Comparison of ENCODE assay signal across 8 mouse cellular contexts in genomic region chr1:33669708-33670141, GRCm38 (mm10). TPM values are rescaled to one million over a fixed set of nuclear protein-coding genes. Genes with fewer than 3 reads are reported as not detected.
DNase-seq lines count a peak whose midpoint lies in the region; ATAC-seq and TF ChIP-seq lines count a peak whose summit lies in the region.

Gene Prim2 (minus strand): TSS chr1:33669795.

- peak; percentile 47; the same call in 1 of the 2 replicates for TF ChIP-seq POLR2A in bone marrow macrophage, adult 2 months (IDR thresholded peaks at IDR 0.05; ENCODE audit: borderline replicate concordance, low read depth, low read length)

- under 1% methylated on average over 26 of the region's 26 CpGs for WGBS in embryonic facial prominence, embryonic 15.5 days
- whole genome bisulfite sequencing in kidney, embryonic 14.5 days, result under 1% methylated on average over 26 of the region's 26 CpGs

- peak within 1 kb of the TSS; percentile 46 for H3K27ac ChIP-seq in bone marrow macrophage, adult 2 months (ENCODE audit: insufficient read depth, low read depth, low read length)
- peak within 1 kb of the TSS; percentile 83 for H3K27ac ChIP-seq in embryonic facial prominence, embryonic 15.5 days (replicated peaks)
- H3K27ac ChIP-seq in kidney, embryonic 14.5 days (ENCODE audit: low read depth, low read length), result peak within 1 kb of the TSS; percentile 10; the same call in 1 of the 2 replicates

- peaks cover 3% of the 10 kb centered on the region for H3K79me3 ChIP-seq in C2C12 (ENCODE audit: low read depth)

- no peaks in the 10 kb centered on the region for H3K27me3 ChIP-seq in C2C12 (ENCODE audit: control insufficient read depth, insufficient read depth, insufficient read length)
- no peaks in the 10 kb centered on the region for H3K27me3 ChIP-seq in embryonic facial prominence, embryonic 15.5 days
- H3K27me3 ChIP-seq in kidney, embryonic 14.5 days (ENCODE audit: control insufficient read depth, insufficient read depth, low read length), result no peaks in the 10 kb centered on the region

- no peaks in the 10 kb centered on the region for H3K9me3 ChIP-seq in embryonic facial prominence, embryonic 15.5 days (replicated peaks)
- H3K9me3 ChIP-seq in kidney, embryonic 14.5 days (ENCODE audit: control insufficient read depth, low read length), result no peaks in the 10 kb centered on the region

- peak within 1 kb of the TSS; percentile 64 for H3K9ac ChIP-seq in embryonic facial prominence, embryonic 15.5 days
- peak within 1 kb of the TSS; percentile 42 for H3K9ac ChIP-seq in kidney, embryonic 14.5 days (ENCODE audit: low read depth, low read length)

- H3K36me3 ChIP-seq in C2C12 (ENCODE audit: control insufficient read depth, insufficient read depth), result peaks cover 19% of the 10 kb centered on the region
- H3K36me3 ChIP-seq in embryonic facial prominence, embryonic 15.5 days, result peaks cover 25% of the 10 kb centered on the region
- H3K36me3 ChIP-seq in kidney, embryonic 14.5 days (ENCODE audit: control insufficient read depth, insufficient read depth, low read length), result peaks cover 20% of the 10 kb centered on the region

- peak; percentile 78 to 84 for DNase-seq in heart, adult 9 months (ENCODE audit: low spot score in 2 of 2)
- DNase-seq in liver, result peak; percentile 92
- peak; percentile 49 to 80 for DNase-seq in monocyte, adult 2 months (ENCODE audit: low read depth in 1 of 2, low spot score in 2 of 2)
- DNase-seq in spleen, postnatal 14 days (ENCODE audit: low spot score in 2 of 2), result peak; percentile 78 to 85

- TF ChIP-seq CTCF in C2C12 (IDR thresholded peaks at IDR 0.05; ENCODE audit: control insufficient read depth, insufficient read depth, insufficient read length), result no peak
- no peak for TF ChIP-seq CTCF in bone marrow macrophage, adult 2 months (IDR thresholded peaks at IDR 0.05; ENCODE audit: low read depth, low read length)

- peak within 1 kb of the TSS; percentile 89 for H3ac ChIP-seq in C2C12 (ENCODE audit: control insufficient read depth, insufficient read length, low read depth)

- H3K79me2 ChIP-seq in C2C12 (ENCODE audit: control insufficient read depth, insufficient read depth), result peaks cover 19% of the 10 kb centered on the region

- peak within 1 kb of the TSS; percentile 90 for H3K4me2 ChIP-seq in embryonic facial prominence, embryonic 15.5 days (replicated peaks)
- peak within 1 kb of the TSS; percentile 58 for H3K4me2 ChIP-seq in kidney, embryonic 14.5 days (replicated peaks; ENCODE audit: low read depth, low read length)

- H3K4me1 ChIP-seq in bone marrow macrophage, adult 2 months (ENCODE audit: control insufficient read depth, insufficient read depth, low read length), result no peaks in the 10 kb centered on the region
- H3K4me1 ChIP-seq in embryonic facial prominence, embryonic 15.5 days, result peaks cover 7% of the 10 kb centered on the region
- H3K4me1 ChIP-seq in kidney, embryonic 14.5 days (ENCODE audit: control insufficient read depth, insufficient read depth, low read length), result 0 out of 2 replicates have a peak, but pooled peaks cover 3% of the 10 kb centered on the region

- peak; percentile 86 for ATAC-seq in embryonic facial prominence, embryonic 15.5 days (ENCODE audit: insufficient number of reproducible peaks, low FRiP score, low TSS enrichment, low read depth)
- peak; percentile 91 for ATAC-seq in kidney, embryonic 14.5 days (ENCODE audit: low FRiP score, low TSS enrichment)

- H3K4me3 ChIP-seq in C2C12 (ENCODE audit: insufficient read depth, poor library complexity, severe bottlenecking), result peak within 1 kb of the TSS; percentile 74
- peak within 1 kb of the TSS; percentile 95 for H3K4me3 ChIP-seq in bone marrow macrophage, adult 2 months (ENCODE audit: insufficient read depth, low read length)
- peak within 1 kb of the TSS; percentile 76 for H3K4me3 ChIP-seq in embryonic facial prominence, embryonic 15.5 days (replicated peaks)
- H3K4me3 ChIP-seq in kidney, embryonic 14.5 days (ENCODE audit: low read length), result peak within 1 kb of the TSS; percentile 57

TF ChIP-seq in C2C12, 6 proteins besides CTCF, POLR2A, EP300 and RAD21:
- no peak for TF ChIP-seq MYOG (IDR thresholded peaks at IDR 0.05; ENCODE audit: control insufficient read depth, extremely low read depth, insufficient read length)
- peak; percentile 32 for TF ChIP-seq MAX (IDR thresholded peaks at IDR 0.05)
TF ChIP-seq in C2C12: peak in this region for 1.

RNA-seq across cellular contexts. Expression of gene Prim2, which starts in this region (rescaled TPM):
- polyA plus RNA-seq in C2C12 (2012; fragmentation: generic; extraction: Trizol), result 22.5 TPM
- polyA plus RNA-seq in bone marrow macrophage, adult 2 months (2012; ENCODE audit: insufficient read depth, insufficient read length, missing spikeins), result 12.6 and 15.6 TPM in 2 replicates
- 30.3 and 30.5 TPM in 2 replicates for polyA plus RNA-seq in embryonic facial prominence, embryonic 15.5 days (2015; fragmentation: Nextera tagmentation; extraction: Ambion mirVana)
- 42.2 and 44.0 TPM in 2 replicates for polyA plus RNA-seq in kidney, embryonic 14.5 days (2014; fragmentation: Nextera tagmentation; extraction: Ambion mirVana)

Comparison
In these comparisons a context has a peak if more than half of its experiments do, and no peak if none do; other contexts are left out.
1. Peak in every context shown above with its lines: DNase-seq, ATAC-seq, H3K4me3 ChIP-seq and H3K27ac ChIP-seq.
2. H3K27ac ChIP-seq: peak in every context shown above with its lines; median percentile 83 in embryonic facial prominence, embryonic 15.5 days; 46 in bone marrow macrophage, adult 2 months; 10 in kidney, embryonic 14.5 days.